Mouse (Mus musculus): ENCODE measurements around the gene 4833427G06Rik.
"Not testable (repeated sequence)": the region's sequence is repeated elsewhere in the genome, so short reads cannot be mapped to it uniquely, and the experiment has no call there.

The 4833427G06Rik gene

DNA sequence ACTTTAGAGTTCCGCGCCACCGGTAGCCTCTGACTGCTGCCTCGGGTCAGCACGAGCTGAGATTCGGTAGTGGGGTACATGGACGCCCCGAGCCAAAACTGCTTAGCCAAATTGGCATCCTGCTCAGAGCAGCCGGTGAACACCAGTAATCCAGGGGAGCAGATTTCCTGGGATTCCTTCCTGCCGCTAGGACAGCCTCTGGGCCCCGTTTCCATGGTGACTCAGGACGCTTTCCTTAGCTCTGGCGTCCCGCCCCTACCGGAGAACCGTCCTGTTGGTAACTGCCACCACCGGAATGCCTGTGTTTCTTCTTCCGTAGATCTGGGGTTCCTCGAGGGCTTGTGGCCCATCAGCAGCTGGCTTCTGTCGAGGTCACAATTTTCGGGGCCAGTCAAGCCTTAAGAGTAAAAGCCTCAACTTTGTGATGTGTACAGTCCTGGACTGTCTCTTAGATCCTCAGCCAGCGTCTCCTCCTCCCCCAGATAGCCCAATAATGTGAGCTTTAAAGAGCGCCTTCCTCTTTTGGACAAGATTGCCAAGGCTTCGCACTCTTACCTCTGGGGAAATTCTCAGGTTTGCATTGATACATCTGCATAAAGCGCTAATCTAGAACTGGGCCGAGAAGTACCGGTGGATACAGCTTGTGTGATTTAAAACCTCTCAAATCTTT lies at the start of gene 4833427G06Rik:
4833427G06Rik (minus strand) TSS at position 323 of the 670 bp plus-strand sequence.
- no peak for DNase-seq (ENCODE audit: low spot score)

DNA sequence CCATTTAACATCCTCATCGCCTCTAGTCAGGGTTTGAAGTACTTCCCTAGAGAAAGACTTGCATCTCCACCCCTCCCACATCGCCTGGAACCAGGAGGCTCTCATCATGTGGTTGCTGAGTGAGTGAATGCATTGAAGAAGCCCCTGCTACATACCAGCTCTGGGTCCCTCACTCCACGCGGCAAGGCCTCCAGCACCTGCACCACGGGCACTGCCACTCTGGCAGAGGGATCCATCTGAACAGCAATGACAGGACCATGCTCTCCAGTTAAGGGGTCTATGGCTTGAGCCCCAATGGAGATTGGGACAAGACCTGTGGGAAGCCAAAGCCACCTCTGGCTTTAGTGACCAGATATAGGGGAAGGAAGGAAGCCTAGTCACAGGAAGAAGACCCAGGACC lies 45.4 kb upstream of the 4833427G06Rik start:
- DNase-seq (ENCODE audit: low spot score) = no peak

DNA sequence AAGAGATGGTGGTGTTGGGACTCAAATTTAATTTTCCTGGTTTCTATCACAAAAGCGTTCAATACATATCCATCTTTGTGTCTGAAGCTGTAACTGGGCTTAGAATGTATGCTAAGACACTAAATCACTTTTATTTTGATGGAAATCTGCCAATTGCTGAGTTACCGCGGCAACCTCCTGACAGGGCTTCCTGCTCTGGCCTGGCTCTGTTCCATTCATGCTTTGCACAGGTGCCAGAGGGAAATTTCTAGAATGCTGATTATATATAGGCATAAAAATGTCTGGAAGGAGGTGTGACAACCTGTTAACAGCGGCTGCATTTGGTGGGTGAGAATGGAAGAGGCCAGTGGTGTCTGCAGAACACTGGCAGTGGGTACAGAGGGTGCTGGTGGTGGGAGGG lies 44.6 kb upstream of the 4833427G06Rik start:
- no peak for DNase-seq (ENCODE audit: low spot score)

DNA sequence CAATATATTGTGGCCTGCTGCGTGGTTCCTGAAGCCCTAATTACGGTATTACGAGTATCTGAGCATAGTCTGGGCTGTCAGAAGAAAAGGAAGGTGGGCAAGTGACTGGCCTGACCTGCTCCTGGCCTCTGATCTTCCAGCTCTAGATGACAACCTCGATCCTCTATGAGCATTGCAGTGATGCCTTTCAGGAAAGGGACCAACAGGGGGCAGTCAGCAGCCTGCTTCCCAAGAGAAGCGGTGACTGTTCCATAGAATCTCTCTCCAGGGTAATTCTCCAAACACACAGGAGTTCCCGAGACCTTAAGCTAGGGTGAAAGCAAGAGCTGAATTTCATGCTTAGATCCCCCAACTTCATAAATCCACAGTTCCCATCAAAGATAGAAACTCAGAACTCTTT lies 42.3 kb upstream of the 4833427G06Rik start:
- DNase-seq (ENCODE audit: low spot score) = no peak

DNA sequence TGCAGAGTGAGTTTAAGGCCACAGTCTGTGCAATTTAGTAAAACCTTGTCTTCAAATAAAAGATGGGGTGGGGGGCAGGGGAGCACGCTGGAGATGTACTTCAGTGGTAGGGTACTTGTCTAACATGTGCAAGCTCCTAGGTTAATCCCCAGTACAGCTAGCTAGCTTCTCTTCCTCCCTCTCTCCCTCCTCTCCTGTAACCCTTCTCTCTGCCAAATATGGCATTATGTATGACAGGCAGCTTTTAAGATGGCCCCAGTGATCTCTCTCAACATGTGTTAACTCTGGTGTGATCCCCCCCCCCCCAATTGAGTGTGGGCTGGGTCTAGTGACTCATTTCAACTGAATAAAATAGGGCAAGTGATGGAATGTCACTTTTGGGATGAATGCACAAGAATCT lies 41.6 kb upstream of the 4833427G06Rik start:
- no peak for DNase-seq (ENCODE audit: low spot score)

DNA sequence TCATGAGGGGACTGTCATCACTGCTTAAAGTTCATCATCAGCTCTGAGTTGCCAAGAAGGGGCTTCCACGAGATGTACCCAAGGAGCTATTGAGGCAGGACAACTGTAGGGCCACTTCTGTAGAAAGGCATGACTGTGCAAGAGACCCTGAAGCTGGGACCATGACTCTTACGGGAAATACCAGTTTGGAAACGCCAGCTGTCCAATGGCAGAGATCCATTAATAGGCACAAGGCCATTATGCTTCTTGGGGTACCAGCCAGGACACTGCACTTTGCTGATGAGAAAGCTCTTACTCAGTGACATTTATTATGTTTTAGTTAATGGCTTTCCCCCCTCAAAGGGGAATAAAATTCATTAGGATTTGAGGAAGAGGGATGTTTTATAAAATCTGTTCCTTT lies 38.8 kb upstream of the 4833427G06Rik start:
- DNase-seq (ENCODE audit: low spot score) = no peak

DNA sequence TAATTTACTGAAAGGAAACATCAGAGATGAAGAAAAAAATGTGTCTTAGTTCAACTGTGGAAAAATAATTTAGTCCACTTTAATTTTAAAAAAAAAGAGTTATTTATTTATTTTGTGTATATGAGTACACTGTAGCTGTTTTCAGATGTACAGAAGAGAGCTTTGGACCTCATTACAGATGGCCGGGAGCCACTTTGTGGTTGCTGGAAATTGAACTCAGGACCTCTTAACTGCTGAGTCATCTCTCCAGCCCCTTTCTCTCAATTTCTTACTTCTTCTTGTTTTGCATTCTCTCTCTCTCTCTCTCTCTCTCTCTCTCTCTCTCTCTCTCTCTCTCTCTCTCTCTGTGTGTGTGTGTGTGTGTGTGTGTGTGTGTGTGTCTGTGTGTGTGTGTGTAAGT lies 37.5 kb upstream of the 4833427G06Rik start:
- not testable (repeated sequence) for DNase-seq (ENCODE audit: low spot score)

DNA sequence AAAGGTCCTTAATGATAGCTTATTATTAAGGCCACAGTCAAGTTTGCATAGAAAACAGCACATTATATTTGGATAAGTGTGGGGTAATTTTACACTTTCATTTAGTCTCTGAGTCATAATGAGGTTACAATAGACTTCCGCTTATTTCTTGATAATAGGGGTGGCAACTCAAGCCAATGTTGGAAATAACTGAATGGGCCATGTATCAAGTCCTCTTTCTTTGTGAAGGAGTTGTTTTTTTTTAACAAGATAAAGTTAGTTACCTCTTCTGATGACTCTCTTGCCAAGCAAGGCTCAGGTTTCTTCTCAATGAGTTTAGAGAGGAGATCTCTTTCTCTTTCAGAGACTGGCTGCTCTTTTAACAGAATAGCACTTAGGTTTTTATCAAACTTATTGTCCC lies 36.4 kb upstream of the 4833427G06Rik start:
- no peak for DNase-seq (ENCODE audit: low spot score)

DNA sequence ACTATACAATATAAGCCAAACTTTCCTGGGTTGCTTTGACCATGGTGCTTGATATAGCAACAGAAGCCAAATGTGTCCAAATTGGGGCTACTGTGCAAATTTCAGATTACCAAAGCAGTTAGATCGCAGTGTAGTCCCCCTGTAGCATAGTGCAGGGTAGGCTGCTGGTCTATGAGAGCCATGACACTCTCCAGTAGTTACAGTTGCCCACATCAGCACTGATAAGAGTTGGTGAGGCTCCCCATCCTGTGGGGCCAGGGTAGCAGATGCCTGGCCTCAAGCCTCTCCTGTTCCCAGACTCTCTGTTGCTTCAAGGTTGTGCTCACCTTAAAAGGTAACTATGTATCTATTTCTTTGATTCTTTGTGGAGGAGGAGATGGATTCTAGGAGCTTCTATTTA lies 36.0 kb upstream of the 4833427G06Rik start:
- no peak for DNase-seq (ENCODE audit: low spot score)

DNA sequence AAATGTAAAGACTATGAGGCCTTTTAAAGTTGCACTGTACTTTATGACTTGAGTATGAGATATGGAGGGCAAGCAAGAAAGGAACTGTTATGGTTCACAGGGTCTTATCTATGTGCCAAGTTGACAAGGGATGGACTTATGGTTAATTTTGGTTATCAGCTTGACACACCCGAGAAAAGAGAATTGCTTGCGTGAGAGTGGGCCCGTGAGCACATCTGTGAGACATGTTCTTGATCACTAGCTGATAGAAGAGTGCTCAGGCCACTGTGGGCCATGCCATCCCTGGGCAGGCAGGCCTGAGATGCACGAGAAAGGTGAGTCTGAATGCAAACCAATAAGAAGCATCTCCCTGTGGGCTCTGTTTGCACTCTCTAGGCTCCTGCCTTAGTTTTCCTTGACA lies 35.6 kb upstream of the 4833427G06Rik start:
- DNase-seq (ENCODE audit: low spot score) = no peak

DNA sequence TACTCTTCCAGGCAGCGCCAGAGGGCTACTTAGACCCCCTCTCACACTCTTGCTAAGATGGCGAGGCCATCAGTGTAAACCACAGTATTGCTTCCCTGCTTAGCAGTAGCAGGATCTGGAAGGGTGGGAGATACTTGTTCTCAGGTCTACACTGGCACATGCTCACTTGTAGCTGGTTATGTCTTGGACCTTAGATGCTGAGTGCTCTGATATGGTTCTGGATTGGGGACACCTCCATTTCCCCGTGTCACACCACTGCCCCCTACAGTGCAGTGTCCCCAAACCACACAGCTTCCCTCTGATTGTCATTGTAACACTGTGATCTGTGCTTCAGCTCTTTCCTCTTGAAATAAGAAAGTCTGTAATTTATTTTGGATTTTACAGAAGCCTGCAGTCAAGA lies 35.1 kb upstream of the 4833427G06Rik start:
- no peak for DNase-seq (ENCODE audit: low spot score)

DNA sequence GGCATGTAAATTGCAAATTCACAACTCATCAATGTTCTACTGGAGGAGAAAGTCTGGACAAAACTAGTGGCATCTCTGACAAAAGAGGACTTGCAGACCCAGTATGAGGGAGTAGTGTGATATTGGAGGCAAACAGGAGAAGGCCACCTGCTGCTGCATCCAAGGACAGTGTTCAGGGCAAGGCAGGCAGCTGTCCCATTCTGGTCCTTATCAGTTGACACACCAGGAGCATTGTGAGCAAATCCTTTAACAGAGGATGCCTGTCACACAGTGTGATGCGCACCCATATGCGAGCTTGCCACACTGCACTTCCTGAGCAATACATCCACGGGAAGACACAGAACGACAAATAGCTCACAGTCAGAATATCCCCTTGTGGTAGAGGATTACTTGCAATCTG lies 12.9 kb upstream of the 4833427G06Rik start:
- no peak for DNase-seq (ENCODE audit: low spot score)

DNA sequence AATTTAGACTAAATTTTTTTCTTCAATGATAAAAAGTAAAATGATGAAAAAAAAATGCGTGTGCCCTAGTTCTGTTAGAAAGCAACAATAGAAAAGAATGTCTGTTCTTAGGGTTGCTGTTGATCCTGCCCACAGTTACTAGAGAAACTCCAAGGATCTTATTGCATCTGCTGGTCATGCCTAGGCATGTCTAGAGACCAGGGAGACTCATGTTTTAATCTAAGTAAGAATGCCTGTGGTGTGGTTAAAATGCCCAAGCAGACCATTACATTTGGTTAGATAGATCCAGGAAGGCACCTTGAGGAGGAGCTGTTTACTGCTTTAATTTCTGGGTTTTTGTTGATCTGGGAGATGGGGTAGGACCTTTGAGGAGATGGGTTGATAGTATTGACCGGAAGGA lies 3.9 kb upstream of the 4833427G06Rik start:
- no peak for DNase-seq (ENCODE audit: low spot score)

DNA sequence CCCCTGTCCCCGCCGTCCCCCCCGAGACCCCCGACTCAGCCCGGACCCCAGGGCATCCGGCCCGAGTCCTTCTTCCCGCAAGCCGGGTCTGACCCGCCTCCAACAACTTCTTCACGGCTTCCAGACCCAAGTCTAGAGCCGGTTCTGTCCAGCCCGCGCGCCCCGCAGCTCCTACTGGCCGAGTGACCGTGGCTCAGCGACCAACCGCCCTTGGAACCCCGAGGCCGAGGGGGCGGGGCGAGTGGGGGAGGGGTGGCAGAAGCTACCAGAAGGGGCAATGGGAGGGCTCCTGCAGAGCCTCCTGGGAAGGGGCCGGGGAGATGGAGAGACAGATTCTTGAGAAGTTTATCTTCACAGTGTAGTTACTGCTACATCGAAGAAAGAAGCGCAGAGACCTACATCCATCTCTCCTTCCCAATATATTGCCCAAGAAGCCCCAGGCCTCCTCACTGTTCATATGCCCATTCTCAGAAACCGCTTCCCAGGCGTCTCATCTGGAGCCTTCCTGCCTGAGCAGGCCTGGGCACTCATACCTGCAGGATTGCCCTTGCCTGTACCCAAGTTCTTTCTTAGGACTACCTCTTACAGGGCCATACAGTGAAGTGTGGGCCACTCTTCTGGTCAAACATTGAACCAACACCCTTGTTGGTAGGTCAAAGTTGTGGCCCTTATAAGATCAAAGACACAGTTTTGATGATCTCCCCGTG lies 2.1 kb upstream of the 4833427G06Rik start:
- DNase-seq (ENCODE audit: low spot score) = no peak

DNA sequence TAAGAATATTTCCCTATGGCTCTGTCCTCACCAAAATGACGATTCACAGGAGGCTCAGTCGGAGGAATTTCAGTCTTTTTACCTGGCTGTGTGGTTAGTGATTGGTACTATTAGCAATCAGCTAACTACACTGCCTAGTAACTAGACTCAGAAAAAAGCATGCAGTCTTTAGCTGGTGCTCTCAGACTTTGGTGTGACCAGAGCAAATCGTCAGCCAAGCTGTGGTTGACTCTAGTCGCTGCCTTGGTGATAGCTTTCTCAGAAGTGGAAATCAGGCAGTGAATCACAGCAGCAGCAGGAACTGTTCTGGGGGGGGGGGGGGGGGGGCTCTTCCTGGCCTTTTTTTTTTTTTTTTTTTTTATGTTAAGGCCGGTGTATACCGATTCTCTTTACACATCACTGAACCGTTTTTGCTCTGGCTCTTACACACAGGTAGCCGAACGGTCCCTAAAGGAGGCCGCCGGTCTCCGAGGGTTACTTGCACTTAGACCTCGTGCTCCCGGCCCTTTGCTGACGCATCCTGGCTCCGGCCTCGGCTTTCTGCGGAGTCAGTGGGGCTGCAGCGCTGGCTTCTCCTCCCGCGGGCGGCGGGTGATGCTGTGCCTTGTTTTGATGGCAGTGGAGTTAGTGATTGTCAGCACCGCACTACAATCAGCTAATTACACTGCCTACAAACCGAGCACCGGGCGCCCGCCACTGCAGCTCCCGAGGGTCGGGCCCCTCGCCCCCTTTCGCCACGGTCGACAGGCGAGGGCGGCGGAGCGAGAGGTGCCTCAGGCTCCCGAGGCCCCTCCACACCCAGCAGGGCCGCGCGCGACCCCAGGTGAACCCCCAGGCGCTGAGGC lies 1.3 kb upstream of the 4833427G06Rik start:
- no peak for DNase-seq (ENCODE audit: low spot score)

DNA sequence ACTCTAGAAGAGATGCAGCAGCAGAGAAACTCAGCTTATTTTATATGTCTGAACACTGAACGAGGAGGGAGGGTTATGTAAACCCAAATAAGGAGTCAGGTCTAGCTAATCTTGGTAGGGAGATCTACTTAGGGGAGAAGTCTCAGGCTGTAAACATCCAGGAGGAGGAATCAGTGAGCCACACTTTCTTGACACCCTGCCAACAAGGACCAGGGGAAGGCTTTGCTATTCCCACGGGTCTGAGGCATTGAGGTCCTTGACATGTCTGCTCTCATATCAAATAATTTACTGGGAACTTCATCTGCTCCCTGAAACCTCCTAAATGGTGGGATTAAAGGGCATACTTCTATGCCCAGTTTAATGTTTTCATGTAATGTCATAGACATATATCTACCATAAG lies 5.6 kb downstream of the 4833427G06Rik start:
- DNase-seq (ENCODE audit: low spot score) = no peak

DNA sequence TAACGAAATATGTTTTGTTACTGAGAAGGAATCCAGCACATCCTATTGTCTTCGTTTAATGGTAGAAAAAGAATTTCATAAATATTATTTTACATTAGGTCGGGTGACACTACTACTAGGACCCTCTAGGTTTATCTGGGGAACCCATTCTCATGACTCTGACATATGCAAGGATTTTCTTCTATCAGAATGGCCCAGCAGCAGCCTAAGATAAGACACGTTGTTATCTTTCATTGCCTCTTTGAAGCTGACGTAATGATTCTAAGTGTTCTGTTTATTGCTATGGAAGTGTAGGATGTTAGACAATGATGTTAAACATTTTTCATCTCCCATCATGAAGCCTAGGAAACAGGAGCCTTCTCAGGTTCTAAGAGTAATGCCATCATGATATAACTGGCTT lies 8.2 kb downstream of the 4833427G06Rik start:
- no peak for DNase-seq (ENCODE audit: low spot score)

DNA sequence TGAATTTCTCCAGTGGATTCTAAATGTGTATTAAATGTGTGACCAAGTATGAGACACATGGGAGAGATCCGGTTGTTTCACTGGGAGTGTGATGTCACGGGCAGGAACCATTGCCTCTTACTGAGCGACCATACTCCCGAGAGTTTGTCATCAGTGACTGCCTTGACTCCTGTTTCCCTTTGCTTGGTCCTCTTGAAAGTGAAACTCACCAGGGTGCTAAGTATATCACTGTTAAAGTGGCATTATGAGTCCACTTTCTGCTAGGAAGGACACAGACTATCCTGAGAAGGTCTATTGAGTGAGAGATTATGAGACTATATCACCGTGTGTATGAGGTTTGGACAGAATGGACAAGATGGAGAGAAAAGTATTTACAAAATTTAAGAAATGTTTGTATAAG lies 20.3 kb downstream of the 4833427G06Rik start:
- DNase-seq (ENCODE audit: low spot score) = no peak

DNA sequence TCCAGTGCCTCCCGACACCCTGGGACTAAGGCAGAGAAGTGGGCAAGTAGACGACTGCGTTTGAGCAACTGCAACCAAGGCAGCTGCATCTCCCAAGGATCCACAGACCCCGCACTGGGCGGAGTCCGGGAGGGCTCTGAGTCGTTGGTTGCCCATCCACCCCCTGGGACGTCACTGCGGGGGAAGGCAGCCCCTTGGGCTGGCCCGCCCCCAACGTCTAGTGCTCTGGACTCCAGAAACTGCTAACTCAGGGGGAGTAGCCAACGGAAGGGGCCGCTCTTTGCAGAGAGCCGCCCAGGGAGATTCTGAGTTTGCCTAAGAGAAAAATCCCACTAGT lies 24.9 kb downstream of the 4833427G06Rik start, which contains the start of gene Layn:
Layn (minus strand) TSS at position 116 of the 337 bp plus-strand sequence.
- no peak for DNase-seq (ENCODE audit: low spot score)

DNA sequence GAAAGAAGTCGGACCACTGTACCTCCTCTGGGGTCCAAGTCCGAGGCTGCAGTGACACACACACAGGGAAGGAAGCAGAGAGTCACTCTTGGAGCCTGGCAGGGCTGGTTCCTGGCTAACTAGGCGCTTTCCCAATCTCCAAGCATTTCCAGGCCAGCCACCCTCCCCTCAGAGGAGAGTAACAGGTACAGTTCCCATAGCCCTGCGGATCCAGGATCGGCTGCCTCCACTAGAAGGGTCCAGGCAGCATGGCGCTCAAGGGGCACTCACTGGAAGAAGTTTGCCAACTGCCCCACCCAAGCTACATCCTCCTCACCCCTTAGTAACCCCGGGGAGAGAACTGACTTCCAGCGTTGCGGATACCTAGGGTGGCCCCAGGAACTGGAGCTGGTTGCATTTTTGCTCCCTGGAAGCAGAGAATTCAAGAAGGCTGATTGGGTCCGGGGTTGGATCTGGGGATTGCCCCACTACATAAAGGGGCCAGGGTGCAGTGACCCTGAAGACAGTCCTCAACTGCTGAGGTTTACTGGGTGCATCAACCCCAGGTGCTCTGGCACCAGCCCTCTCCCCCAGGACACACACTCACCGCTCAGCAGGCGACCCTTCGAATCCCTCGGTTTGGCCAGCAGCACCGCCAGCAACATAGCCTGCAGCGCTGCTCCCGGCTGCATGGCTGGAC lies 25.4 kb downstream of the 4833427G06Rik start:
- DNase-seq (ENCODE audit: low spot score) = no peak

DNA sequence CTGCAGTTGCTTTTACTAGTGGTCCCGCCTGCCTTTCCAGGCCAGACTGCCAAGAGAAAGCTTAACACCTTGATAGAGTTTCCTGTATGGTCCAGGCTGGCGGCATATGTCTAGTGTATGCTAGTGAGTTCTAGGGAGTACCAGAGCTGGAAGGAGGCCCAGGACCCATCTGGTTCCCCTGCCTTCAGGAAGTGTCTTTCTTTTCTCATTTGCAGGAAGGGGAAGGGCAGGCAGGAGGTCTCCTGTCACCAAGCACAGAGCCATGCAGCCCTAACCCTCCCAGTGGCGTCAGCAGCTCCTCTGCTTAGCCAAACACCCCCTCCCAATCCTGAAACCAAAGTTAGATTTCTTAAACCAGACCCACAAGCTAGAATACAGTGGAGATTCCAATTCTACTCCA lies 26.1 kb downstream of the 4833427G06Rik start:
- DNase-seq (ENCODE audit: low spot score) = no peak

DNA sequence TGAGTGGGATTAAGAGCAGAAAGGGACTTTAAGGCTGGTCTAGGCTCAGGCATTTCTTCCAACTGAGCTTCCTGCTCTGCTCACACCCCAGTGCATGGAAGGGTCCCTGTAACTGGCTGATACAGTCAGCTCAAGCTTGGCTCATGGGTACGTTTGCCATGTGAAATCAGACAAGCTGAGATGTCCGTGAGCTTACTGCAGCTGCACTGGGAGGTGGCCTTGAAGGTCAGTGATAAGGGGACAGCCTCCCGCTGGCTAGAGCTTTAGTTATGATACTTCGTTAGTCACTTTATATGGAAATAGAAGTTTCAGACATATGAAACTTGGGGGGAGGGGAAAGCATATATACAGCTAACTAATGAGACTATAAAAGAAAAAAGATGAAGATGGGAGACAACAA lies 31.1 kb downstream of the 4833427G06Rik start:
- no peak for DNase-seq (ENCODE audit: low spot score)

All from spleen, adult 12 weeks (tissue).